Mouse (Mus musculus) hindbrain, embryonic 11.5 days (tissue): ENCODE measurements around the gene B3gnt4. TPM values are rescaled to one million over a fixed set of nuclear protein-coding genes. Genes with fewer than 3 reads are reported as not detected.
"Not testable (repeated sequence)": the region's sequence is repeated elsewhere in the genome, so short reads cannot be mapped to it uniquely, and the experiment has no call there.

ENCODE experiments used
- ATAC-seq: fragments of 200-750 bp; cut with Nextera tagmentation; 2 replicates; pipeline ENCODE4 v1.8.0; 2017; ENCODE audit warnings: mild to moderate bottlenecking, moderate TSS enrichment, moderate library complexity; ENCODE audit not compliant: low FRiP score
- DNase-seq: peaks from one replicate; pipeline ENCODE4 v3.0.0-alpha.2; 2015; ENCODE audit warnings: low spot score
- H3K27ac ChIP-seq: fragments of 300-500 bp; sonication (generic); 2 replicates; pipeline ENCODE4 v1.5.1; 2014; ENCODE audit warnings: mild to moderate bottlenecking, low read depth, low read length
- H3K27me3 ChIP-seq: fragments of 300-500 bp; sonication (generic); 2 replicates; pipeline ENCODE4 v1.6.1; 2014; ENCODE audit warnings: mild to moderate bottlenecking, low read length, moderate library complexity, mixed read lengths; ENCODE audit not compliant: control insufficient read depth, insufficient read depth
- H3K36me3 ChIP-seq: fragments of 300-500 bp; sonication (generic); 2 replicates; pipeline ENCODE4 v1.6.1; 2014; ENCODE audit warnings: mild to moderate bottlenecking, low read length, moderate library complexity, mixed read lengths; ENCODE audit not compliant: control insufficient read depth, insufficient read depth
- H3K4me1 ChIP-seq: fragments of 300-500 bp; sonication (generic); replicated peaks from 2 replicates; pipeline ENCODE4 v1.6.1; 2014; ENCODE audit warnings: low read length, mixed read lengths; ENCODE audit not compliant: control insufficient read depth, insufficient read depth
- H3K4me2 ChIP-seq: fragments of 300-500 bp; sonication (generic); replicated peaks from 2 replicates; pipeline ENCODE4 v1.6.1; 2014; ENCODE audit warnings: mild to moderate bottlenecking, low read depth, low read length
- H3K4me3 ChIP-seq: fragments of 300-500 bp; sonication (generic); 2 replicates; pipeline ENCODE4 v1.5.1; 2014; ENCODE audit warnings: low read depth, low read length
- H3K9ac ChIP-seq: fragments of 300-500 bp; sonication (generic); 2 replicates; pipeline ENCODE4 v1.6.1; 2014; ENCODE audit warnings: low read depth, low read length
- H3K9me3 ChIP-seq: fragments of 300-500 bp; sonication (generic); 2 replicates; pipeline ENCODE4 v1.6.1; 2016; ENCODE audit warnings: low read length; ENCODE audit not compliant: control insufficient read depth
- WGBS: fragments of 180-500 bp; shearing (Covaris S2); extraction: QIAGEN DNeasy Blood & Tissue Kit; methylation state at CpG from one replicate; pipeline ENCODE4 v1.1.7; 2014; 5-methylcytosine and 5-hydroxymethylcytosine counted together
- polyA plus RNA-seq: library from polyadenylated mRNA; unstranded; fragments of >200 nt; fragmentation: Nextera tagmentation; extraction: Ambion mirVana; gene quantifications from 2 replicates; pipeline ENCODE4 v1.2.1, GENCODE M21; 2014

The B3gnt4 gene
- polyA plus RNA-seq, 1 experiment from 2014 or later: 1.5 TPM

DNA sequence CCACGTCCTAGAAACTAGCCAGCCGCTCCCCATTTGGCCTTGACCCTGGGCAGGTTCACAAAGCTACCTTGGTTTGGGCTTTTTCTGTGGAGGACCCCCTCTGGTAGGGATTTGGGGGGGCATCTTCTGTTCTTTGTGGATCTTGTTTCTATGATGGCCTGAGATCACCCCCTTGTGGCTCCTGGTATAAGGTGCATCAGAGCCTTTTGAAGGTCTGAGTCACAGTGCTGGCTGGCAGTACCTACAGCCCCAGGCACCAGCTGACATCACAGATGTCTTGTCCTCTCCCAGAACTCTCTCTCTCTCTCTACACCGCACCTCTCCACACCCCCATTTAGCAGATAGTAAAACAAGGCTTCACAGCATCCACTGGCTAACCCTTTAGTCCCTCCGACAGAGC, 10.5 kb upstream of the B3gnt4 start:
- Histone ChIP-seq H3K27ac (no peak overlapping the region), H3K4me3 (no peak overlapping the region), H3K4me2 (no peak overlapping the region), H3K4me1 (no peaks in the 10 kb centered on the region), H3K36me3 (no peaks in the 10 kb centered on the region), H3K27me3 (no peaks in the 10 kb centered on the region), H3K9ac (no peak overlapping the region), H3K9me3 (no peaks in the 10 kb centered on the region)
- no peak for ATAC-seq
- peak; percentile 21 for DNase-seq
- 49% methylated on average over 4 of the region's 4 CpGs for WGBS

- Histone ChIP-seq H3K27me3 (no peaks in the 10 kb centered on the region), H3K9me3 (no peaks in the 10 kb centered on the region), H3K4me1 (no peaks in the 10 kb centered on the region), H3K36me3 (no peaks in the 10 kb centered on the region), H3K4me2 (no peak overlapping the region), H3K4me3 (no peak overlapping the region), H3K27ac (no peak overlapping the region), H3K9ac (no peak overlapping the region)
- DNase-seq (no peak), ATAC-seq (no peak)
- WGBS: 77% methylated on average over 4 of the region's 4 CpGs
Observed at GRCm38 (mm10) chr5:123501973-123502372, 8.3 kb upstream of the B3gnt4 start.

DNA sequence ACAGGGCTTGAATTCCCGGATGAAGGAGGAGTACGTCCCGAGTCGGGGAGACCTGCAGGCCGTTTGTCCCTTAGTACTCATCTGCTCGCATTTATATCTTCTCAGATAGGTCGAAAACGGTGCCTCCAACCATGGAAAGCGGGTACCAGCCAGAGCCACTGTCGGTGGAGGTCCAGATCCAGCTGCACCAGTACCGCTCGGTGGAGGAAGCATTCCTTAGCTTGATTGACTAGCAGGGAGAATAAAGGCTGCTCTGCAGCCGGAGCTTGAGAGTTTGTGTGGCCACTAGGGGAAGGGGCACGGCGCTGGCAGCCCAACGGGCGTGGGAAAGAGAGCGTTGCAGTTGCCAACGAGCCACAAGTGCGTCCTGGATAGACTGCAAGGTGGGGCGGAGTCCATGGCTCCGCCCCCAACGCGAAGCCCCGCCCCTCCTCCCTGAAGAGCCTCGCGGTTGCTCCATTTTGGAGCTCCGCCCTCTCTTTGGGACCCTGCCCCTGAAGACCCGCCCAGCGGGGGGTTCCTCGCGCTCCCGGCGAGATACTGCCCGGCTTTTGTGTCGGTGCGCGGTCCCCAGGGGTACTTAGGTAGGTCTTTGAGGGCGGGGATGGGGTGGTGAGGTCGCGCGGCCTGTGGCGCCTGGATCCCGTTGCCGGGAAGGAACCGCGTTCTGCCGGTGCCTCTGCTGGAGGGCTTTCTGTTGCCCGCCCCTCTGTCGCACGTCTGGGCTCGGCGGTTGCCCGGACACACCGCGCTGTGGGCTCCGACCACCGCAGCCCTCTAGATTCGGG, 2.1 kb upstream of the B3gnt4 start:
- WGBS: under 1% methylated on average over 59 of the region's 59 CpGs
- no peak overlapping the region for H3K27ac ChIP-seq
- no peaks in the 10 kb centered on the region for H3K9me3 ChIP-seq
- H3K9ac ChIP-seq: peak overlapping the region; percentile 68
- H3K4me3 ChIP-seq: peak overlapping the region; percentile 51
- no peaks in the 10 kb centered on the region for H3K27me3 ChIP-seq
- DNase-seq (peak; percentile 97), ATAC-seq (peak; percentile 91)
- no peaks in the 10 kb centered on the region for H3K4me1 ChIP-seq
- peak overlapping the region; percentile 72 for H3K4me2 ChIP-seq
- H3K36me3 ChIP-seq: no peaks in the 10 kb centered on the region

DNA sequence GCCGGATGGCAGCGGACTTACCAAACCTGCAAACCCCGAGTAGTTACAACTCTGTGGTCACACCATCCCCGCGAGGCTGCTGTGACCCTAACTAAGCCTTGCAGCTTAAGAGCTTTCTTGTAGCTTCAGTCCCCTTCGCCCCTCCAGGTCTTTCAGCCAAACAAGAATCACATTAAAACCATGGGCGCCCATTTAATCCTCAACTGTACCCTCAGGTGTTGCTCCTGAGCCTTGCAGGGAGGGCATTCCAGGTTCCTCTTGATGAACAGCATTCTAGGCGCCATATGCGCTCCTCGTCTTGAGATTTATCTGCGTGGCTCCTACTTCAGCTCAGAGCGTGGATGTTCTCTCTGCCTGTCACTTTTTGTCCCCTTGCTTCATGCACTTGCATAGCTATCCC, 1.3 kb upstream of the B3gnt4 start:
- Histone ChIP-seq H3K4me3 (peak overlapping the region; percentile 51), H3K9me3 (no peaks in the 10 kb centered on the region), H3K4me2 (peak overlapping the region; percentile 72), H3K9ac (peak overlapping the region; percentile 68; the same call in 1 of the 2 replicates), H3K36me3 (no peaks in the 10 kb centered on the region), H3K4me1 (no peaks in the 10 kb centered on the region), H3K27ac (no peak overlapping the region), H3K27me3 (no peaks in the 10 kb centered on the region)
- ATAC-seq (0 out of 2 replicates have a peak, but pooled peaks have one; percentile 16), DNase-seq (peak; percentile 49)
- 11% methylated on average over 12 of the region's 12 CpGs for WGBS

DNA sequence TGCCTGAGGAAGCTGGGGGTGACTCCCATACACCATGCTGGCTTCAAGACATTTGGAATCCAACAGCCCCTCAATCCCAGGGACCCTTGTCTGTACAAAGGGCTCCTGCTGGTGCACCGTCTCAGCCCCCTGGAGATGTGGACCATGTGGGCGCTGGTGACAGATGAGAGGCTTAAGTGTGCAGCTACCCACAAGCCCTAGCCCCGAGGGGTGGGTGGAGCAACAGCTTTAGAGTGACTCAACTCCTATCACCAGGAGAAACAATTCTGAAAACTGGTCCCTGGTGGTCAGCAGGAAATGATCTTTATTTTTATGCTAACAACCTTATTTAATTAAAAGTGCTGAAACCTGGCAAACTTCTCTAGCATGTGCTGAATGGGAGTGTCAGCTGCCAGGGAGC, 1.2 kb downstream of the B3gnt4 start:
- H3K27me3 ChIP-seq, H3K36me3 ChIP-seq, H3K27ac ChIP-seq, H3K4me2 ChIP-seq, H3K9me3 ChIP-seq, ATAC-seq, DNase-seq, H3K4me1 ChIP-seq, H3K4me3 ChIP-seq, H3K9ac ChIP-seq: not testable (repeated sequence)
- 87% methylated on average over 3 of the region's 3 CpGs for WGBS

DNA sequence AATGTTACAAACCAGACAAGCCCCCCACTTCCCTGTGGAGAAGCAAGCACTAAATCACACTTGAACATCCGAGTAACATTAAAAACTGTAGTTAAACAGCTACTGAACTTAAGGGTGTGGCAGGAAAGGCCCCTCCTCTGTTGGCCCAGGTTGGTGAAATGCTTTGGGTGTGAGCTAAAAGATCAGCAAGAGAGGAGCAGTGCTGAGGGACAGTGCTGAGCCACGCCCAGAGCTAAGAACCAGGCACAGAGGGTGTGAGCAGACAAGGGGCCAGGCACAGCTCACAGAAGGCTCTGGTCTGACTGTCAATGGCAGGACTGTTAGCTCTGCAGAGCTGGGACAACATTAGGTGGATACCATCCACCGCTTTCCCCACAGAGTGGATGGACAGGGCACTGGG, 1.8 kb downstream of the B3gnt4 start:
- Histone ChIP-seq H3K36me3 (0 out of 2 replicates have a peak, but pooled peaks cover 2% of the 10 kb centered on the region), H3K4me1 (no peaks in the 10 kb centered on the region), H3K4me3 (no peak overlapping the region), H3K4me2 (no peak overlapping the region), H3K27ac (no peak overlapping the region), H3K9me3 (no peaks in the 10 kb centered on the region), H3K27me3 (no peaks in the 10 kb centered on the region), H3K9ac (no peak overlapping the region)
- 84% methylated on average over 3 of the region's 3 CpGs for WGBS
- ATAC-seq (no peak), DNase-seq (no peak)

DNA sequence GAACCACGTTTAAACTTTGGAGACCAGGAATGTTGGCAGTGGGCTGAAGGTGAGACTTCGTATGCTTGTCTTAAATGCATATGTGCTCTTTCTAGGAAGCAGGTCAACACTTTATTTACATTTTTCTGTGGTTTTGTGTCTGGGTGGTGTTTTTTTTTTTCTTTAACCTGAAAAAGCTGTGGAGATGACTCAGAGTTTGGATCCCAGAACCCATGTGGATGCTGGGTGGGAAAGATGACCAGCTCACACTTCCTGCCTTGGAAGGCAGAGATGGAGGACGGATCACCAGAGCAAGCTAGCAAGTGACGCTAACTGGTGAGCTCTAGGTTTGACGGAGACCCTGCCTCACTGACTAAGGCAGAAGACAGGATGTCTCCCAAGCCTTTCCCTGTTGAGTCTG, 4.6 kb downstream of the B3gnt4 start:
- ATAC-seq: no peak
- Histone ChIP-seq H3K4me3 (no peak overlapping the region), H3K9me3 (no peaks in the 10 kb centered on the region), H3K4me1 (no peaks in the 10 kb centered on the region), H3K4me2 (no peak overlapping the region), H3K27ac (no peak overlapping the region), H3K36me3 (0 out of 2 replicates have a peak, but pooled peaks cover 5% of the 10 kb centered on the region), H3K27me3 (no peaks in the 10 kb centered on the region), H3K9ac (no peak overlapping the region)
- no peak for DNase-seq
- 89% methylated on average over 5 of the region's 5 CpGs for WGBS

- Histone ChIP-seq H3K36me3 (0 out of 2 replicates have a peak, but pooled peaks cover 3% of the 10 kb centered on the region), H3K27me3 (no peaks in the 10 kb centered on the region), H3K27ac (no peak overlapping the region), H3K9me3 (no peaks in the 10 kb centered on the region), H3K4me2 (no peak overlapping the region), H3K4me3 (no peak overlapping the region), H3K4me1 (peaks cover 5% of the 10 kb centered on the region; the same call in 1 of the 2 replicates), H3K9ac (no peak overlapping the region)
- DNase-seq (no peak), ATAC-seq (no peak)
- WGBS: 84% methylated on average over 9 of the region's 9 CpGs
Observed at GRCm38 (mm10) chr5:123520666-123521065, 10.4 kb downstream of the B3gnt4 start.

DNA sequence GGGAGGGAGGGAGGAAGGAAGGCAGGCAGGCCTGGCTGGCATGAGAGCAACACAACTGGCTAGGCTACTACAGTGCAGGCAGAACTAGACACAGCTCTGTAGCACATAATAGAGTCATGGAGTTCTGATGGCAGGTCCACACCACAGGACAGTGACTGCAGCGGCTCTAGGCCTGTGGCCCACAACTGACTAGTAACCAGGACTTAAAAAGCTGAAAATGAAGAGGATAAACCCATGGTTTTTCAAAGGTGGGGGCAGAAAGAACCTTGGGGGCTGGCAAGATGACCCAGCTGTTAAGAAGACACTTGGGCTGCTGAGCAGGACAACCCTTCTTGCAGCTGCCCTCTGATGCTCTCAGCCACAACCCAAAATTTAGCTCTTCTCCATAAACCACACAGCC, 11.4 kb downstream of the B3gnt4 start:
- WGBS: 89% methylated on average over 1 of the region's 1 CpGs
- H3K9me3 ChIP-seq: no peaks in the 10 kb centered on the region
- peaks cover 5% of the 10 kb centered on the region; the same call in 1 of the 2 replicates for H3K4me1 ChIP-seq
- no peaks in the 10 kb centered on the region for H3K27me3 ChIP-seq
- 0 out of 2 replicates have a peak, but pooled peaks cover 3% of the 10 kb centered on the region for H3K36me3 ChIP-seq
- no peak overlapping the region for H3K9ac ChIP-seq
- no peak overlapping the region; the same call in 1 of the 2 replicates for H3K4me2 ChIP-seq
- no peak overlapping the region for H3K27ac ChIP-seq
- no peak overlapping the region for H3K4me3 ChIP-seq
- ATAC-seq (no peak), DNase-seq (no peak)
